Comparison of ENCODE assay signal across 10 mouse cellular contexts in the genomic region with DNA sequence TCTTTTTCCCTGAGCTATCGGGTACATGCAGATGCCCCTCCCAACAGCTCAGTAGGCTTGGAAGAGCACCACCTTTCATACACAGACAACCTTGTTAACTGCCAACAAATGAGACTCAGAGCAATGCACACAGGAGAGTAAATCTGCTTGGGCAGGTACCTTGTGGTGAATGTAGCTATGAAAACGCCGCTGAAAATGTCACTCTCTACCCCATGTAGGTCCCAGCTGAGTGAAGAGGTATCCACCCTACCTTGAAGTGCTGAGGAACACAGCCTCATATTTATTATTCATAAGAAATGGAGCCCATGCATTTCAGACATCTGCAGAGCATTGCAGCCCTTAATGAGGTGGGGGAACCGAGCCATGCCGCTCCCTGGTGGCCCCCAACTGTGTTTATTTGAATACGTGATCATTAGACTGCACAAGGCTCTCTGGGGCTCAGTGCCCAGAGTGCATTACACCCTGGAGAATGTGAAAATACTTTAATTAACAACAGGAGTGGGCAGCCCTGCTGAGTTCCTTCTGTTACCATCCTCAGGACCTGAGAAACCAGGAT. TPM values are rescaled to one million over a fixed set of nuclear protein-coding genes. Genes with fewer than 3 reads are reported as not detected.
DNase-seq lines count a peak whose midpoint lies in the region; ATAC-seq lines count a peak whose summit lies in the region.
"Had no signal": no experiment of that assay in that cellular context is flagged by ENCODE, and none has a peak within 500 bp of the region (broad histone marks: within the 10 kb centered on the region; RNA-seq: fewer than 3 reads in every experiment).

No protein-coding gene starts in this region.

- peak; percentile 58 for ATAC-seq in hindbrain, embryonic 15.5 days (ENCODE audit: low FRiP score, low read depth)
- ATAC-seq: liver, embryonic 12.5 days had no signal

- no peaks in the 10 kb centered on the region for H3K27me3 ChIP-seq in hindbrain, embryonic 15.5 days
- H3K27me3 ChIP-seq: liver, embryonic 12.5 days had no signal

- H3K9me3 ChIP-seq in hindbrain, embryonic 15.5 days, result no peaks in the 10 kb centered on the region
- H3K9me3 ChIP-seq: liver, embryonic 12.5 days had no signal

- H3K4me3 ChIP-seq in hindbrain, embryonic 15.5 days, result no peak overlapping the region
- H3K4me3 ChIP-seq: liver, embryonic 12.5 days had no signal

- peak overlapping the region; percentile 24; the same call in 1 of the 2 replicates for H3K4me2 ChIP-seq in hindbrain, embryonic 15.5 days
- H3K4me2 ChIP-seq: liver, embryonic 12.5 days had no signal

- peak overlapping the region; percentile 62 for H3K27ac ChIP-seq in hindbrain, embryonic 15.5 days (replicated peaks)
- H3K27ac ChIP-seq: liver, embryonic 12.5 days had no signal

- H3K4me1 ChIP-seq in hindbrain, embryonic 15.5 days (replicated peaks), result peaks cover 11% of the 10 kb centered on the region
- H3K4me1 ChIP-seq: liver, embryonic 12.5 days had no signal

- WGBS in hindbrain, embryonic 15.5 days, result 26% methylated on average over 6 of the region's 6 CpGs

- H3K36me3 ChIP-seq in hindbrain, embryonic 15.5 days, result no peaks in the 10 kb centered on the region
- H3K36me3 ChIP-seq: liver, embryonic 12.5 days had no signal

- no peak overlapping the region for H3K9ac ChIP-seq in hindbrain, embryonic 15.5 days
- H3K9ac ChIP-seq: liver, embryonic 12.5 days had no signal

- peak; percentile 55 for DNase-seq in layer of hippocampus, adult 9-11 months
- DNase-seq in layer of hippocampus, postnatal 10 days (ENCODE audit: low spot score in 2 of 2), result no peak
- DNase-seq in cerebellum, postnatal 14 days, result peak; percentile 64 to 83
- peak; percentile 58 for DNase-seq in retina, embryonic 14.5 days (ENCODE audit: low spot score)
- DNase-seq in kidney, adult 18-20 months, result no peak
- DNase-seq in yolk sac, embryonic 10.5 days (ENCODE audit: low spot score), result no peak
- DNase-seq in thymus, postnatal 4 days, result no peak
- DNase-seq: heart, adult 18-20 months had no signal

RNA-seq across cellular contexts. Expression of gene F13a1, which starts 53.8 kb away (rescaled TPM):
- 1 to 10 TPM; 3.6 to 4.0 TPM for total RNA-seq in layer of hippocampus, postnatal 10 days (2021)
- polyA plus RNA-seq in hindbrain, embryonic 15.5 days (2015; fragmentation: Nextera tagmentation; extraction: Ambion mirVana), result 15.3 and 18.8 TPM in 2 replicates

Comparison
In these comparisons a context has a peak if more than half of its experiments do, and no peak if none do; other contexts are left out.
1. DNase-seq: peak in layer of hippocampus, adult 9-11 months (single experiment), cerebellum, postnatal 14 days (2 of 2) and retina, embryonic 14.5 days (single experiment); none in layer of hippocampus, postnatal 10 days (0 of 2), kidney, adult 18-20 months (single experiment), yolk sac, embryonic 10.5 days (single experiment) and thymus, postnatal 4 days (single experiment).